Mouse (Mus musculus): ENCODE data around the gene Tubgcp3. TPM values are rescaled to one million over a fixed set of nuclear protein-coding genes. Genes with fewer than 3 reads are reported as not detected.
A peak's percentile ranks its signal among the peaks of the same experiment; 100 is the strongest.
"Not testable (repeated sequence)": the region's sequence is repeated elsewhere in the genome, so short reads cannot be mapped to it uniquely, and the experiment has no call there.

The Tubgcp3 gene
- total RNA-seq, 2 experiments from 2014 or later: 8.6 to 8.9 TPM

GRCm38 (mm10) chr8:12668832-12669231, 3.2 kb downstream of the Tubgcp3 start:
- intact Hi-C loops (cut with DNase I): no loop called here
- TF ChIP-seq CTCF (IDR thresholded peaks at IDR 0.05): peak; percentile 24; the same call in 1 of the 2 replicates
- H3K4me3 ChIP-seq: no peak overlapping the region
- no peak for DNase-seq
- no peak overlapping the region for H3K27ac ChIP-seq

GRCm38 (mm10) chr8:12666530-12666929, 5.5 kb downstream of the Tubgcp3 start:
- intact Hi-C loops (cut with DNase I); H3K4me3 ChIP-seq; H3K27ac ChIP-seq; DNase-seq: not testable (repeated sequence)

- H3K4me3 ChIP-seq: no peak overlapping the region
- TF ChIP-seq CTCF (IDR thresholded peaks at IDR 0.05): no peak
- intact Hi-C loops (cut with DNase I): no loop called here
- no peak for DNase-seq
- no peak overlapping the region for H3K27ac ChIP-seq
Observed at GRCm38 (mm10) chr8:12663105-12663456, 9.0 kb downstream of the Tubgcp3 start.

- TF ChIP-seq CTCF (IDR thresholded peaks at IDR 0.05): no peak
- DNase-seq: no peak
- Histone ChIP-seq H3K4me3 (no peak overlapping the region), H3K27ac (no peak overlapping the region)
- intact Hi-C loops (cut with DNase I): no loop called here
Observed at GRCm38 (mm10) chr8:12662375-12663104, 9.5 kb downstream of the Tubgcp3 start.

GRCm38 (mm10) chr8:12657411-12657810, 14.6 kb downstream of the Tubgcp3 start:
- TF ChIP-seq CTCF (IDR thresholded peaks at IDR 0.05): no peak
- Histone ChIP-seq H3K27ac (no peak overlapping the region), H3K4me3 (no peak overlapping the region)
- DNase-seq: no peak
- intact Hi-C loops (cut with DNase I): no loop called here

- no peak overlapping the region for H3K27ac ChIP-seq
- no peak for DNase-seq
- intact Hi-C loops (cut with DNase I): no loop called here
- TF ChIP-seq CTCF (IDR thresholded peaks at IDR 0.05): peak; percentile 39
- H3K4me3 ChIP-seq: no peak overlapping the region
Observed at GRCm38 (mm10) chr8:12651246-12651645, 20.8 kb downstream of the Tubgcp3 start.

GRCm38 (mm10) chr8:12650495-12650894, 21.6 kb downstream of the Tubgcp3 start:
- intact Hi-C loops (cut with DNase I): no loop called here
- DNase-seq: no peak
- no peak for TF ChIP-seq CTCF (IDR thresholded peaks at IDR 0.05)
- no peak overlapping the region for H3K27ac ChIP-seq
- H3K4me3 ChIP-seq: no peak overlapping the region

GRCm38 (mm10) chr8:12648951-12649350, 23.1 kb downstream of the Tubgcp3 start:
- TF ChIP-seq CTCF (IDR thresholded peaks at IDR 0.05): no peak
- H3K4me3 ChIP-seq: no peak overlapping the region
- H3K27ac ChIP-seq: no peak overlapping the region
- intact Hi-C loops (cut with DNase I): no loop called here
- no peak for DNase-seq

- H3K4me3 ChIP-seq: no peak overlapping the region
- DNase-seq: no peak
- intact Hi-C loops (cut with DNase I): no loop called here
- no peak for TF ChIP-seq CTCF (IDR thresholded peaks at IDR 0.05)
- H3K27ac ChIP-seq: no peak overlapping the region
Observed at GRCm38 (mm10) chr8:12646536-12646935, 25.5 kb downstream of the Tubgcp3 start.

GRCm38 (mm10) chr8:12644894-12645293, 27.2 kb downstream of the Tubgcp3 start:
- Histone ChIP-seq H3K4me3 (no peak overlapping the region), H3K27ac (no peak overlapping the region)
- TF ChIP-seq CTCF (IDR thresholded peaks at IDR 0.05): no peak
- intact Hi-C loops (cut with DNase I): no loop called here
- no peak for DNase-seq

- intact Hi-C loops (cut with DNase I): no loop called here
Observed at GRCm38 (mm10) chr8:12644341-12644740, 27.7 kb downstream of the Tubgcp3 start.

GRCm38 (mm10) chr8:12641527-12641926, 30.5 kb downstream of the Tubgcp3 start:
- DNase-seq: no peak
- H3K27ac ChIP-seq: no peak overlapping the region
- H3K4me3 ChIP-seq: no peak overlapping the region
- TF ChIP-seq CTCF (IDR thresholded peaks at IDR 0.05): no peak
- intact Hi-C loops (cut with DNase I): no loop called here

More at GRCm38 (mm10) chr8:12644341-12644740, 27.7 kb downstream of the Tubgcp3 start:
- H3K4me3 ChIP-seq: no peak overlapping the region
- no peak for TF ChIP-seq CTCF (IDR thresholded peaks at IDR 0.05)
- H3K27ac ChIP-seq: no peak overlapping the region
- DNase-seq: no peak

GRCm38 (mm10) chr8:12638446-12638845, 33.6 kb downstream of the Tubgcp3 start:
- intact Hi-C loops (cut with DNase I): no loop called here
- TF ChIP-seq CTCF (IDR thresholded peaks at IDR 0.05): no peak
- Histone ChIP-seq H3K27ac (no peak overlapping the region), H3K4me3 (no peak overlapping the region)
- DNase-seq: no peak

GRCm38 (mm10) chr8:12635366-12635765, 36.7 kb downstream of the Tubgcp3 start:
- intact Hi-C loops (cut with DNase I): no loop called here
- DNase-seq: no peak
- TF ChIP-seq CTCF (IDR thresholded peaks at IDR 0.05): no peak
- H3K4me3 ChIP-seq: no peak overlapping the region
- H3K27ac ChIP-seq: no peak overlapping the region
